Mouse (Mus musculus): ENCODE data around the gene Stard5. TPM values are rescaled to one million over a fixed set of nuclear protein-coding genes. Genes with fewer than 3 reads are reported as not detected.
A peak's percentile ranks its signal among the peaks of the same experiment; 100 is the strongest.

Gene Stard5
- 45.9 and 51.2 TPM in 2 replicates for polyA plus RNA-seq (2015; fragmentation: Nextera tagmentation; extraction: Ambion mirVana)

DNA sequence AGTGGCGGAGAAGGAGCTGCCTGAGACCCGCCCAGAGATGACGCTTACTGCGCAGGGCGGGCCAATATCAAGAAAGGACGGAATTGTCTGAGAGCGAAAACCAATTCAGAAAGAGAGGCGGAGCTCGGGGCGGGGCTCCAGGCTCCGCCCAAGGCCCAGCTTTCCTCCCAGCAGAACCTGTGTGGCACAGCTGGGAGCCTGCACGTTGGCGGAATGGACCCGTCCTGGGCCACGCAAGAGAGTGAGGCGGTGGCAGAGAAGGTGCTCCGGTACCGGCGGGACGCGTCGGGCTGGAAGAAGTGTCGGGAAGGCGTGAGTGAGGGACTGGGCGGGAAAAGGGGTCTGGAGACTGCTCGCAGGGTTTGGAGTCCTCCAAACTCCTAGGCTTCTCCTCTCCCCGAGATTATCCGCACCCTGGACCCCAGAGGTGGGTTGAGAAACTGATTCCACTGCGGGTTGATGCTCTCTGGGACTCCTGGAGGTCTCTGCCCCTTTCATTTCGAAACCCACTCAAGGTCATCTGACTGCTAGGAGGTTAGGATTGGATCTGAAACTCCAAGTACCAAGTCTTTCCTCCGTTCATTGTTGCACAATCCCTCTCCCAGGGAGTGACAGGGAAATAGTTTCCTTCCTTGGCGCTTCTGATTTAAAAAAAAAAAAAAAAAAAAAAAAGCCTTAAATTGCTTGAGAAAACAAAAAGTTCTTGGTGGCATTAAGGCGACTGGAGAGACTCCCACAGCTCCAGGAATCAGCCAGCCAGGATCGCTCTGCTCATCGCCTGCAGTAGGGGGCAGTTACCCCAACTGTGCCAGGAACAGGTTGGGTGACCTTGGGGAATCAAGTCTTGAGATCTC, at the start of gene Stard5:
Stard5 (plus strand) TSS at position 132 of the 854 bp plus-strand sequence.
- TF ChIP-seq CTCF (IDR thresholded peaks at IDR 0.05; ENCODE audit: low read depth) = peak; percentile 29; the same call in 1 of the 2 replicates
- Histone ChIP-seq H3K9ac (ENCODE audit: low read depth, low read length) (peak within 1 kb of the TSS; percentile 80), H3K9me3 (replicated peaks; ENCODE audit: low read length) (no peaks in the 10 kb centered on the region), H3K36me3 (ENCODE audit: insufficient read depth, low read length) (no peaks in the 10 kb centered on the region), H3K27ac (peak within 1 kb of the TSS; percentile 87), H3K4me1 (replicated peaks; ENCODE audit: insufficient read depth, low read length) (peaks cover 15% of the 10 kb centered on the region), H3K27me3 (ENCODE audit: insufficient read depth, low read length) (no peaks in the 10 kb centered on the region), H3K4me3 (replicated peaks; ENCODE audit: low read depth, low read length) (peak within 1 kb of the TSS; percentile 71), H3K4me2 (ENCODE audit: low read length) (peak within 1 kb of the TSS; percentile 87)
- ATAC-seq (replicated peaks; ENCODE audit: low FRiP score, low read depth) (peak; percentile 95), DNase-seq (ENCODE audit: low spot score) (peak; percentile 98)
- WGBS = under 1% methylated on average over 35 of the region's 35 CpGs

DNA sequence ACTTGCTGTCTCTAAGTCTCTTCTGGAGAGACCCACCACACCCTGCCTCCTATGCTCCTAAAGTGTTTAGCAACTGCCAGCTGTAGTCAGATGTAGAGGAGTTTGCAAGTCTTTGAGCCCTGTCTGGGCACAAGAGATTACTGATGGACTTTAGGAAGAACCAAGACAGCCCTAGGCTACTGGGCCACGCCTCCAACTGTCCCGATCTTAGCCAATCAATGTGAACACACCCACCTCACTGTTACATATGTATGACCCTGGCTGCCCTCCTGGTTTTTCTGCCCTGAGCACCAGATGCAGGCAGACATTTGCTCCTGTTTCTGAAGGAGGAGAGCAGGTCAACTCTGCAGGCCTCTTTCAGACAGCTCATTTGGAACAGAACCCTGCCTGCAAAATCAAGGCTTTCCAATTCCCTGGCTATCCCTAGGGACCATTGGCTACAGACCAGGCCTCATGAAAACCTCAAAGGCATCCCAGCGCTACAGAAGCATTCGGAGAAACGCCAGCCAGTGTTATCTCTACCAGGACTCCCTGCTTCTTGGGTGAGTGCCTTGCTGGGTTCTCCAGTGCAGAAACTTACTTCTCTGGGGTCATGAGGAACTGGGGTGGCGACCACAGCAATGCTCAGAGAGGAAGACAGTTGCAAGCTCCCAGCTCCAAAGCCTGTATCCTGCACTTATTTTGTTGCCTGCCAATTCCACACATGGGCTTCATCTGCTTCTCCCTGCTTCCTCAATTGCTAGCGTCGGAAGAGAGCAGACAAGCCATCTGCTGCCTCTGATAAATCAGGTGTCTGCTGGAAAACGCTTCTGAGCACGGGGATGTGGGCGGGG, 46.9 kb upstream of the Stard5 start, which contains the start of gene Tmc3:
Tmc3 (plus strand) TSS at position 289 of the 833 bp plus-strand sequence.
- Histone ChIP-seq H3K9me3 (replicated peaks; ENCODE audit: low read length) (no peaks in the 10 kb centered on the region), H3K36me3 (ENCODE audit: insufficient read depth, low read length) (no peaks in the 10 kb centered on the region), H3K4me2 (ENCODE audit: low read length) (peak within 1 kb of the TSS; percentile 9; the same call in 1 of the 2 replicates), H3K27me3 (ENCODE audit: insufficient read depth, low read length) (no peaks in the 10 kb centered on the region), H3K9ac (ENCODE audit: low read depth, low read length) (no peak within 1 kb of the TSS), H3K4me1 (replicated peaks; ENCODE audit: insufficient read depth, low read length) (no peaks in the 10 kb centered on the region), H3K4me3 (replicated peaks; ENCODE audit: low read depth, low read length) (no peak within 1 kb of the TSS), H3K27ac (no peak within 1 kb of the TSS)
- DNase-seq (ENCODE audit: low spot score) = peak; percentile 59
- 30% methylated on average over 11 of the region's 11 CpGs for WGBS
- TF ChIP-seq CTCF (IDR thresholded peaks at IDR 0.05; ENCODE audit: low read depth) = no peak
- ATAC-seq (replicated peaks; ENCODE audit: low FRiP score, low read depth) = no peak

DNA sequence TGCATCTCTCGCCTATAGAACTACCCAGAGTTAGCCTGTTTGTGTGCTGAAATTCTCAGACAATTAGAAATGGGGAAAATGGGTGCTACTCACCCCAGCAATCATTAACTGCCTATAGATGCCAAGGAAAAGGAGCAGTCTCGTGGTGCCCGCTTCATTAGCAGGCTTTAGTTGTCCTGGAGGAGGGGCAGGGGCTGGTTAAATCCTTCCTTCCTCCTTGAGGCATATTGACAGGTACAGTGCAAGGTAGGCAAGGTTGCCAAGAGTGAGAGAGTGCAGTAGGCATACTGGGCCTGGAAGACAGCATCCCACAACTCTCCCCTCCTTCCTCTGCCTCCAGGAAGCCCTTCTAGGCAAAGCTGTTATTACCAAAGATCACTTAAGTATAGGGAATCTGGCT, 37.7 kb upstream of the Stard5 start:
- DNase-seq (ENCODE audit: low spot score) (no peak), ATAC-seq (replicated peaks; ENCODE audit: low FRiP score, low read depth) (no peak)
- Histone ChIP-seq H3K9ac (ENCODE audit: low read depth, low read length) (no peak overlapping the region), H3K4me1 (replicated peaks; ENCODE audit: insufficient read depth, low read length) (no peaks in the 10 kb centered on the region), H3K9me3 (replicated peaks; ENCODE audit: low read length) (no peaks in the 10 kb centered on the region), H3K4me2 (ENCODE audit: low read length) (no peak overlapping the region), H3K4me3 (replicated peaks; ENCODE audit: low read depth, low read length) (no peak overlapping the region), H3K36me3 (ENCODE audit: insufficient read depth, low read length) (no peaks in the 10 kb centered on the region), H3K27me3 (ENCODE audit: insufficient read depth, low read length) (no peaks in the 10 kb centered on the region), H3K27ac (no peak overlapping the region)
- no peak for TF ChIP-seq CTCF (IDR thresholded peaks at IDR 0.05; ENCODE audit: low read depth)
- 72% methylated on average over 3 of the region's 3 CpGs for WGBS

DNA sequence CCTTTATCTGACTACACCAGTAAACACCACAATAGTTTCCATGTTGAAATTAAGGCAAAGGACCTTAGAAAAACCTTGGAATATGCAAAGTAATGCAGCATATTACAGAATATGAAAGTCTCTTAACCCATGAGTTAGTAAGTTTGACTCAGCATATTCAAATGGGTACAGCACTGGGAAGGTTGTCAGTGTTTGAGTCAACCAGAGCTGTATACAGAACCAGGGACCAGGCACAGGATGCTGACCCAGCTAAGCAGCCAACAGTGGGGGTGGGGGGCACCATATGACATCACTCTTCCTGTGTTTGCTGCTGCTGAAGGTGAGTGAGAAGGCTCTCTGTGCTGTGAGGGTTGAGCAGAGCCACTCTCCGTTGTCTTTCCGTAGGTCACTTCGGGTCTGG, 34.7 kb upstream of the Stard5 start:
- no peak for DNase-seq (ENCODE audit: low spot score)
- Histone ChIP-seq H3K27me3 (ENCODE audit: insufficient read depth, low read length) (no peaks in the 10 kb centered on the region), H3K4me2 (ENCODE audit: low read length) (no peak overlapping the region), H3K4me1 (replicated peaks; ENCODE audit: insufficient read depth, low read length) (no peaks in the 10 kb centered on the region), H3K9me3 (replicated peaks; ENCODE audit: low read length) (no peaks in the 10 kb centered on the region), H3K27ac (no peak overlapping the region), H3K36me3 (ENCODE audit: insufficient read depth, low read length) (no peaks in the 10 kb centered on the region), H3K9ac (ENCODE audit: low read depth, low read length) (no peak overlapping the region), H3K4me3 (replicated peaks; ENCODE audit: low read depth, low read length) (no peak overlapping the region)
- no peak for ATAC-seq (replicated peaks; ENCODE audit: low FRiP score, low read depth)
- 92% methylated on average over 3 of the region's 3 CpGs for WGBS
- TF ChIP-seq CTCF (IDR thresholded peaks at IDR 0.05; ENCODE audit: low read depth) = no peak

DNA sequence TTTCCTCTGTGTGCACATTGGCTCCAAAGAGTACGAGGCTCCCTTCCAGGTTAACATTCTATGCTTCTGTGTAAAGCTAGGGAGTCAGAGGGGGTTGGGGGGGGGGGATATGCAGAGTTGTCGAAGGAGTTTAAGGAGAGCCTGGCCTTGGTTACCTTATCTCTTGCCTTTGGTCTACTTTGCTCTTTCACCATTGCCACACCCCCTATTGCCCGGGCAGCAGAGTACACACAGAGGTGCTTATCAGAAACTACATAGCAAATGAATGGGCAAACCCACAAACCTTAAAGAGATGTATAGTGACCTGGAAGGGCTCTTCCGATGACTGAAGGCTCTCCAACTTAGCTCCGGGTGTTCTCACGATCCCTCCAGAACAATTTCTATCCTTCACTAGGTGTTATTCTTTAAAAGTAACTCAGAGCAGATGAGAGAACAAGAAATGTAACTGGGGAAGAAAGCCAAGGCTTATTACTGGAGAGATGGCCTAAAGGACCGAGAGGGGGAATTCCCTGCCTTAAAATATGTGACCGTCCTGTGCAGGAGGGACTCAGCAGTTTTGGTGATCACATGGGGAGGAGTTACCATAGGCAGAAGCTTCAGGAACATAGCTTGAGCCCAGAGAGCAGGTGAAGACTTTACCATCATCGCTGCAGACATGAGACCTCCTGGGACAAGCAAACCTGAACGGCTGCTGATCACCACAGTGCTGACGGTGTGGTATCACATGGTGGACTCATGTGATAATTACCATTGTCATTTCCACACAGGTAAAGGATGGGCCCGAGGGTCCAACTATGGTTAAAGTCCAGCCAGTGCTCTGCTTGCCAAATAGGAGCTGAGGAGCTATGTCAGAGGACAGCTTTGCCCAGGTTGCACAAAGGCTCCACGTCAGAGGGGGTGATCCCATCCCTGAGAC, 32.5 kb upstream of the Stard5 start:
- Histone ChIP-seq H3K4me3 (replicated peaks; ENCODE audit: low read depth, low read length) (no peak overlapping the region), H3K36me3 (ENCODE audit: insufficient read depth, low read length) (no peaks in the 10 kb centered on the region), H3K9me3 (replicated peaks; ENCODE audit: low read length) (no peaks in the 10 kb centered on the region), H3K27ac (no peak overlapping the region), H3K9ac (ENCODE audit: low read depth, low read length) (no peak overlapping the region), H3K4me1 (replicated peaks; ENCODE audit: insufficient read depth, low read length) (no peaks in the 10 kb centered on the region), H3K27me3 (ENCODE audit: insufficient read depth, low read length) (no peaks in the 10 kb centered on the region), H3K4me2 (ENCODE audit: low read length) (no peak overlapping the region)
- no peak for TF ChIP-seq CTCF (IDR thresholded peaks at IDR 0.05; ENCODE audit: low read depth)
- WGBS = 89% methylated on average over 13 of the region's 13 CpGs
- ATAC-seq (replicated peaks; ENCODE audit: low FRiP score, low read depth) (no peak), DNase-seq (ENCODE audit: low spot score) (no peak)
